Mouse (Mus musculus): ENCODE data around the gene Fam213a. TPM values are rescaled to one million over a fixed set of nuclear protein-coding genes. Genes with fewer than 3 reads are reported as not detected.
A peak's percentile ranks its signal among the peaks of the same experiment; 100 is the strongest.

Gene Fam213a
- polyA plus RNA-seq, 1 experiment from 2014 or later = 96.5 TPM

GRCm38 (mm10) chr14:41029303-41029702 lies 15.7 kb upstream of the Fam213a start:
- Histone ChIP-seq H3K4me3 (ENCODE audit: low read depth, low read length) (no peak overlapping the region), H3K9me3 (replicated peaks; ENCODE audit: control insufficient read depth, low read length) (no peaks in the 10 kb centered on the region), H3K4me1 (ENCODE audit: control insufficient read depth, low read depth, low read length) (peaks cover 27% of the 10 kb centered on the region), H3K9ac (ENCODE audit: low read depth, low read length) (no peak overlapping the region), H3K36me3 (ENCODE audit: control insufficient read depth, insufficient read depth) (no peaks in the 10 kb centered on the region), H3K4me2 (ENCODE audit: low read depth, low read length) (no peak overlapping the region), H3K27me3 (ENCODE audit: control insufficient read depth, insufficient read depth, low read depth, low read length) (no peaks in the 10 kb centered on the region), H3K27ac (ENCODE audit: low read length) (no peak overlapping the region)
- WGBS (ENCODE audit: insufficient replicate concordance) = 70% methylated on average over 4 of the region's 4 CpGs
- peak; percentile 17; the same call in 1 of the 2 replicates for ATAC-seq (ENCODE audit: low read depth)

DNA sequence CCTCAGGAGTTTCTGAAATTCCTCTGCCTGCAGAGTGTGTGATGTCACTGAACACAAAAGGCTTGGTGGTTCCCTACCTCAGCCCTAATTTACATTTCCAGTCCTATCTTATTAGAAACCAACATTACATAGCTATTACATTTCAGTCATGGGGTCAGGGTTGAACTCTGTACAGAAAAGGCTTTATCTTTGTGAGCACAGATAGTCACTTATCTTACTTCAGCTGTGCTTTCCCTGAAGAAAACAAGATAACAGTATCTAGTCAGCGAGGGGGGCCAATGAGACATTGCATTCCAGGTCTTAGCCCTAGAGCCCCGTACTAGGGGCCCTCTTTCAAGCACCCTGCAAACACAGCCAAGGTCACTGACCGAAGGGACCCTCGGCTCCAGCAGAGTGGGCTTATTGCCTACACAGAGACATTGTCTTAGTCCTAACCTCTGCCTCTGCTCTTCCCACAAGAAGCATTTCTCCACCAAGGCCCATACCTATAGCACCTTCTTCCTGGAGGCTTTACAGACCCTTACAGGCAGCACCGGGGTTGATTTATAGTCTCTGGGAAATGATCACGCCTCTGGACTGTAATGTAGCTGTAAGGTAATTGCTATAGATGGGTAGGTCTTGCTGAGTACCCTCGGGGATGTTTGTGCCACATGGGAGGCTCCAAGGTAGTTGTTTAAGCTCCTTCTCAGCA lies 12.2 kb upstream of the Fam213a start:
- peak overlapping the region; percentile 63 for H3K27ac ChIP-seq (ENCODE audit: low read length)
- no peaks in the 10 kb centered on the region for H3K27me3 ChIP-seq (ENCODE audit: control insufficient read depth, insufficient read depth, low read depth, low read length)
- no peaks in the 10 kb centered on the region for H3K9me3 ChIP-seq (replicated peaks; ENCODE audit: control insufficient read depth, low read length)
- H3K4me2 ChIP-seq (ENCODE audit: low read depth, low read length) = peak overlapping the region; percentile 26
- ATAC-seq (ENCODE audit: low read depth) = peak; percentile 92
- H3K9ac ChIP-seq (ENCODE audit: low read depth, low read length) = peak overlapping the region; percentile 42; the same call in 1 of the 2 replicates
- 30% methylated on average over 7 of the region's 7 CpGs for WGBS (ENCODE audit: insufficient replicate concordance)
- H3K36me3 ChIP-seq (ENCODE audit: control insufficient read depth, insufficient read depth) = no peaks in the 10 kb centered on the region
- peaks cover 22% of the 10 kb centered on the region for H3K4me1 ChIP-seq (ENCODE audit: control insufficient read depth, low read depth, low read length)
- no peak overlapping the region for H3K4me3 ChIP-seq (ENCODE audit: low read depth, low read length)

DNA sequence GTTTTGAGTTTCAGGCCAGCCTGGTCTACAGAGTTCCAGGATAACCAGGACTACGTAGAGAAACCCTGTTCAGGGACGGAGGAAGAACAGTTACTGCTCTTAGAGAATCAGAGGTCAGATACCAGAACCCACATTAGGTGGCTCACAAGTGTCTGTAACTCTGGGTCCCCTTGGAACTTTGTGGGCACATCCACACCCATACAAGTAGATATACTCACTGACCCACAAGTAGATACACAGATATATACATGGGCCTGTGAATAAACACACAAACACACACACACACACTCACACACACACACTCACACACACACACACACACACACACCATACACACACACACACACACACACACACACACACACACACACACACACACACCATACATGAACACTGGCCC lies 11.5 kb upstream of the Fam213a start:
- no peak overlapping the region; the same call in 1 of the 2 replicates for H3K9ac ChIP-seq (ENCODE audit: low read depth, low read length)
- no peaks in the 10 kb centered on the region for H3K36me3 ChIP-seq (ENCODE audit: control insufficient read depth, insufficient read depth)
- 0 out of 2 replicates have a peak, but pooled peaks have one; percentile 41 for ATAC-seq (ENCODE audit: low read depth)
- 60% methylated on average over 2 of the region's 2 CpGs for WGBS (ENCODE audit: insufficient replicate concordance)
- H3K27me3 ChIP-seq (ENCODE audit: control insufficient read depth, insufficient read depth, low read depth, low read length) = no peaks in the 10 kb centered on the region
- peak overlapping the region; percentile 63 for H3K27ac ChIP-seq (ENCODE audit: low read length)
- H3K4me3 ChIP-seq (ENCODE audit: low read depth, low read length) = no peak overlapping the region
- H3K9me3 ChIP-seq (replicated peaks; ENCODE audit: control insufficient read depth, low read length) = no peaks in the 10 kb centered on the region
- no peak overlapping the region for H3K4me2 ChIP-seq (ENCODE audit: low read depth, low read length)
- H3K4me1 ChIP-seq (ENCODE audit: control insufficient read depth, low read depth, low read length) = peaks cover 22% of the 10 kb centered on the region

- Histone ChIP-seq H3K27ac (ENCODE audit: low read length) (no peak overlapping the region), H3K4me3 (ENCODE audit: low read depth, low read length) (no peak overlapping the region), H3K27me3 (ENCODE audit: control insufficient read depth, insufficient read depth, low read depth, low read length) (no peaks in the 10 kb centered on the region), H3K4me1 (ENCODE audit: control insufficient read depth, low read depth, low read length) (peaks cover 26% of the 10 kb centered on the region), H3K36me3 (ENCODE audit: control insufficient read depth, insufficient read depth) (no peaks in the 10 kb centered on the region), H3K4me2 (ENCODE audit: low read depth, low read length) (no peak overlapping the region), H3K9ac (ENCODE audit: low read depth, low read length) (no peak overlapping the region), H3K9me3 (replicated peaks; ENCODE audit: control insufficient read depth, low read length) (no peaks in the 10 kb centered on the region)
- 74% methylated on average over 3 of the region's 3 CpGs for WGBS (ENCODE audit: insufficient replicate concordance)
- no peak for ATAC-seq (ENCODE audit: low read depth)
These were observed 7.7 kb upstream of the Fam213a start for GRCm38 (mm10) chr14:41021246-41021645.

DNA sequence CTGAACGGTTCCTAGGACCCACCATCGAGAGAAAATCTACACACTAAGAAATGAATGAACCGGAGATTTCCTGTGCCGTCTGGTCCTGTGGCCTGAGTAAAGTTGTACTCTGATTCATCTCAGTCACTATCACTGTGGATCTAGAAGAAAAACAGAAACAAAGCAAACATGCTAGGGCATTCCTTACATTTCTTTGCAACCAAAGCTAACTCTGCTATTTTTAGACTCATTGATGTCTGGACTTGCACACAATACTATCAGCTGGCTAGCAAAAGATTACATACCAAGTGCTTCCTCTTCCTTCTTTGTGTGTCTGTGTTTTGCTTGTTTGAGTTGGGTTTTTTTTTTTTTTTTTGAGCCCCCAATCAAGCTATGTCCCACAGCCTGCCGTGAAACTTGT lies 3.9 kb upstream of the Fam213a start:
- no peak for ATAC-seq (ENCODE audit: low read depth)
- Histone ChIP-seq H3K36me3 (ENCODE audit: control insufficient read depth, insufficient read depth) (no peaks in the 10 kb centered on the region), H3K27me3 (ENCODE audit: control insufficient read depth, insufficient read depth, low read depth, low read length) (no peaks in the 10 kb centered on the region), H3K4me3 (ENCODE audit: low read depth, low read length) (no peak overlapping the region), H3K27ac (ENCODE audit: low read length) (no peak overlapping the region), H3K9me3 (replicated peaks; ENCODE audit: control insufficient read depth, low read length) (no peaks in the 10 kb centered on the region), H3K4me2 (ENCODE audit: low read depth, low read length) (0 out of 2 replicates have a peak overlapping the region, but pooled peaks have one; percentile 21), H3K9ac (ENCODE audit: low read depth, low read length) (no peak overlapping the region), H3K4me1 (ENCODE audit: control insufficient read depth, low read depth, low read length) (peaks cover 29% of the 10 kb centered on the region)
- 6% methylated on average over 5 of the region's 5 CpGs for WGBS (ENCODE audit: insufficient replicate concordance)

- Histone ChIP-seq H3K4me3 (ENCODE audit: low read depth, low read length) (no peak overlapping the region), H3K27me3 (ENCODE audit: control insufficient read depth, insufficient read depth, low read depth, low read length) (no peaks in the 10 kb centered on the region), H3K4me2 (ENCODE audit: low read depth, low read length) (no peak overlapping the region), H3K9ac (ENCODE audit: low read depth, low read length) (no peak overlapping the region), H3K27ac (ENCODE audit: low read length) (no peak overlapping the region), H3K4me1 (ENCODE audit: control insufficient read depth, low read depth, low read length) (peaks cover 43% of the 10 kb centered on the region), H3K36me3 (ENCODE audit: control insufficient read depth, insufficient read depth) (no peaks in the 10 kb centered on the region), H3K9me3 (replicated peaks; ENCODE audit: control insufficient read depth, low read length) (no peaks in the 10 kb centered on the region)
- ATAC-seq (ENCODE audit: low read depth) = no peak
- 41% methylated on average over 5 of the region's 5 CpGs for WGBS (ENCODE audit: insufficient replicate concordance)
These were observed 1.2 kb upstream of the Fam213a start for GRCm38 (mm10) chr14:41014701-41015240.

DNA sequence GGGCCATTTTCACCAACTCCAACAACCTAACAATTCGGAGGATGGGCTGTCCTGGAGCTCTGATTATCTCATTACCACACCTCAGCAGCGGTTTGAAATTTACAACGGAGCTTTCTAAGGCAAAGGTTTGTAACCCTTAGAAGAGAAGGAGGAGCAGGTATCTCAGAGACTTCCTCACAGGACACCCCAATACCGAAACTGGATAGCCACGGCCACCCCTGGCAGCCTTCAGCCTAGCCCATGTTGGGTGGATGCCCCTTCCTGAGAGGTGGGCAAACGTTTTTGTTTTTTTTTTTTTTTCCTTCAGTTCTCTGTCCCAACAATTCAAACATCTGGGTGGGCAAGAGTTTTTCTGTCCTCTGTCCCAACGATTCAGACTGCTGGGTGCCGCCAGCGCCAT lies 445 bp downstream of the Fam213a start:
- peak overlapping the region; percentile 87 for H3K9ac ChIP-seq (ENCODE audit: low read depth, low read length)
- no peaks in the 10 kb centered on the region for H3K9me3 ChIP-seq (replicated peaks; ENCODE audit: control insufficient read depth, low read length)
- no peaks in the 10 kb centered on the region for H3K36me3 ChIP-seq (ENCODE audit: control insufficient read depth, insufficient read depth)
- no peaks in the 10 kb centered on the region for H3K27me3 ChIP-seq (ENCODE audit: control insufficient read depth, insufficient read depth, low read depth, low read length)
- peaks cover 55% of the 10 kb centered on the region for H3K4me1 ChIP-seq (ENCODE audit: control insufficient read depth, low read depth, low read length)
- no peak for ATAC-seq (ENCODE audit: low read depth)
- H3K4me2 ChIP-seq (ENCODE audit: low read depth, low read length) = peak overlapping the region; percentile 90
- WGBS (ENCODE audit: insufficient replicate concordance) = 2% methylated on average over 9 of the region's 9 CpGs
- H3K27ac ChIP-seq (ENCODE audit: low read length) = peak overlapping the region; percentile 78
- peak overlapping the region; percentile 74 for H3K4me3 ChIP-seq (ENCODE audit: low read depth, low read length)

DNA sequence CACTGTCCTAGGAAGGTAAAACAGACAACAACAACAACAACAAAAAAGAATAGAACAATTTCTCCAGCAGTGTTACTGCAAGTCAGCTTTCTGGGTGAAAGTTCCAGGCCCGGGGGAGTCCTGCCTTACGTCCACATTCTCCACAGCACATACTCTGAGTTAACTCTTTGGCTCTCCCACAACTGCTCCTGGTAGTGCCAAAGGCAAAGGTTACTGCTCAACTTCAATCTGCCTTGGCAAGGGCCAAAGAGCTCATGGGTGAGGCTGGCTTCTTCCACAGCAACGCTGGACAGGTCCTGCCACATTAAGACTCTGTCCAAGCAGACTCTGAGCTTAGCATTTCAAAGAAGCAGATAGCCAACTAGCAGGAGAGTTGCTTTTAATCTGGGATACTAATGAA lies 1.7 kb downstream of the Fam213a start:
- no peak for ATAC-seq (ENCODE audit: low read depth)
- no peak overlapping the region for H3K4me3 ChIP-seq (ENCODE audit: low read depth, low read length)
- H3K27ac ChIP-seq (ENCODE audit: low read length) = no peak overlapping the region
- H3K4me2 ChIP-seq (ENCODE audit: low read depth, low read length) = 0 out of 2 replicates have a peak overlapping the region, but pooled peaks have one; percentile 12
- WGBS (ENCODE audit: insufficient replicate concordance) = 79% methylated on average over 3 of the region's 3 CpGs
- H3K4me1 ChIP-seq (ENCODE audit: control insufficient read depth, low read depth, low read length) = peaks cover 57% of the 10 kb centered on the region
- H3K9ac ChIP-seq (ENCODE audit: low read depth, low read length) = no peak overlapping the region
- H3K27me3 ChIP-seq (ENCODE audit: control insufficient read depth, insufficient read depth, low read depth, low read length) = no peaks in the 10 kb centered on the region
- H3K36me3 ChIP-seq (ENCODE audit: control insufficient read depth, insufficient read depth) = no peaks in the 10 kb centered on the region
- H3K9me3 ChIP-seq (replicated peaks; ENCODE audit: control insufficient read depth, low read length) = no peaks in the 10 kb centered on the region

DNA sequence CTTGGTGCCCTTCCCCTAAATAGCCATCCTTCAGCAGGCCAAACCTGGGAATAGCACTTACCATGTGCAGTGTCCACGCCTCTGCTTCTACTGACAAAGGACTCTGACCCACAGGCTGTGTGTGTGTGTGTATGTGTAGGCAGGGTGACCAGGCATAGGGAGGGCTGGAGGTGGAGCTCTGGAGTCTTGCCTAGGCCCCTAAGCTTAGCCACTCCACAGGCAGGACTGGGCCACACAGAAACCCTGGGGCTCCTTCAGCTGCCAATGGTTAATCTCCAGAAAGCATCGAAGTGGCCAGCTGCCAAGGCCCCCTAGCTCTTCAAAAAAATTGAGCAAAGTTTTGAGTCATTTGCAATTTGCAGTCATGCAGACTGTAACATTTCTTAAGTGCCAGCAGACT lies 5.5 kb downstream of the Fam213a start:
- H3K27me3 ChIP-seq (ENCODE audit: control insufficient read depth, insufficient read depth, low read depth, low read length) = no peaks in the 10 kb centered on the region
- peak overlapping the region; percentile 53 for H3K9ac ChIP-seq (ENCODE audit: low read depth, low read length)
- H3K4me3 ChIP-seq (ENCODE audit: low read depth, low read length) = peak overlapping the region; percentile 45
- peak overlapping the region; percentile 88 for H3K27ac ChIP-seq (ENCODE audit: low read length)
- no peaks in the 10 kb centered on the region for H3K36me3 ChIP-seq (ENCODE audit: control insufficient read depth, insufficient read depth)
- peak overlapping the region; percentile 60 for H3K4me2 ChIP-seq (ENCODE audit: low read depth, low read length)
- peaks cover 61% of the 10 kb centered on the region for H3K4me1 ChIP-seq (ENCODE audit: control insufficient read depth, low read depth, low read length)
- 58% methylated on average over 2 of the region's 2 CpGs for WGBS (ENCODE audit: insufficient replicate concordance)
- no peaks in the 10 kb centered on the region for H3K9me3 ChIP-seq (replicated peaks; ENCODE audit: control insufficient read depth, low read length)
- peak; percentile 83 for ATAC-seq (ENCODE audit: low read depth)

Measured in liver, embryonic 16.5 days (tissue).